ENCODE assay signal across 14 mouse cellular contexts in genomic region chr4:45507039-45507438, GRCm38 (mm10). TPM values are rescaled to one million over a fixed set of nuclear protein-coding genes. Genes with fewer than 3 reads are reported as not detected.
DNase-seq lines count a peak whose midpoint lies in the region; ATAC-seq and TF ChIP-seq lines count a peak whose summit lies in the region.
"Had no signal": no experiment of that assay in that cellular context is flagged by ENCODE, and none has a peak within 500 bp of the region (broad histone marks: within the 10 kb centered on the region; RNA-seq: fewer than 3 reads in every experiment).

No protein-coding gene starts in this region.

- WGBS in heart, embryonic 10.5 days: 30% methylated on average over 9 of the region's 9 CpGs
- 79% methylated on average over 9 of the region's 9 CpGs for WGBS in liver, adult 2 months
- 56% methylated on average over 9 of the region's 9 CpGs for WGBS in liver, embryonic 11.5 days
- WGBS in embryonic facial prominence, embryonic 12.5 days: 18% methylated on average over 9 of the region's 9 CpGs

- H3K36me3 ChIP-seq in heart, embryonic 10.5 days: 0 out of 2 replicates have a peak, but pooled peaks cover 2% of the 10 kb centered on the region
- no peaks in the 10 kb centered on the region for H3K36me3 ChIP-seq in liver, adult 2 months (ENCODE audit: control insufficient read depth, insufficient read depth, low read length)
- no peaks in the 10 kb centered on the region for H3K36me3 ChIP-seq in liver, embryonic 11.5 days (ENCODE audit: control insufficient read depth, insufficient read depth, low read length)
- H3K36me3 ChIP-seq in embryonic facial prominence, embryonic 12.5 days: no peaks in the 10 kb centered on the region

- intact Hi-C loops in heart, postnatal 36 days (cut with DNase I): no loop called here

- no peaks in the 10 kb centered on the region for H3K9me3 ChIP-seq in heart, embryonic 10.5 days
- no peaks in the 10 kb centered on the region for H3K9me3 ChIP-seq in liver, embryonic 11.5 days (ENCODE audit: control insufficient read depth, low read length)
- H3K9me3 ChIP-seq in embryonic facial prominence, embryonic 12.5 days: no peaks in the 10 kb centered on the region

- H3K4me2 ChIP-seq in liver, embryonic 11.5 days: no peak overlapping the region
- no peak overlapping the region for H3K4me2 ChIP-seq in embryonic facial prominence, embryonic 12.5 days (replicated peaks)
- H3K4me2 ChIP-seq: hindbrain, embryonic 14.5 days had no signal

- peaks cover 93% of the 10 kb centered on the region for H3K4me1 ChIP-seq in heart, embryonic 10.5 days
- H3K4me1 ChIP-seq in liver, adult 2 months (ENCODE audit: control insufficient read depth, insufficient read depth, low read length): peaks cover 66% of the 10 kb centered on the region
- peaks cover 48% of the 10 kb centered on the region for H3K4me1 ChIP-seq in liver, embryonic 11.5 days (replicated peaks; ENCODE audit: control insufficient read depth, insufficient read depth, low read length)
- peaks cover 47% of the 10 kb centered on the region for H3K4me1 ChIP-seq in embryonic facial prominence, embryonic 12.5 days

- H3K9ac ChIP-seq in liver, adult 2 months (ENCODE audit: low read depth, low read length): no peak overlapping the region
- no peak overlapping the region for H3K9ac ChIP-seq in liver, embryonic 11.5 days (ENCODE audit: low read depth, low read length)
- no peak overlapping the region for H3K9ac ChIP-seq in embryonic facial prominence, embryonic 12.5 days
- H3K9ac ChIP-seq: hindbrain, embryonic 14.5 days had no signal

- TF ChIP-seq POLR2A in liver, adult 2 months (IDR thresholded peaks at IDR 0.05; ENCODE audit: extremely low read depth, insufficient read depth, low read length): no peak

- H3K27me3 ChIP-seq in heart, embryonic 10.5 days (ENCODE audit: insufficient read depth, poor library complexity, severe bottlenecking): no peaks in the 10 kb centered on the region
- no peaks in the 10 kb centered on the region for H3K27me3 ChIP-seq in liver, adult 2 months (ENCODE audit: control insufficient read depth, insufficient read depth, low read length)
- no peaks in the 10 kb centered on the region for H3K27me3 ChIP-seq in liver, embryonic 11.5 days (replicated peaks; ENCODE audit: control insufficient read depth, insufficient read depth, low read length)
- no peaks in the 10 kb centered on the region for H3K27me3 ChIP-seq in embryonic facial prominence, embryonic 12.5 days
- H3K27me3 ChIP-seq: Patski had no signal

- peak overlapping the region; percentile 30 for H3K4me3 ChIP-seq in heart, embryonic 10.5 days
- no peak overlapping the region for H3K4me3 ChIP-seq in liver, adult 2 months (ENCODE audit: insufficient read depth, low read depth, low read length)
- H3K4me3 ChIP-seq in liver, embryonic 11.5 days (ENCODE audit: low read depth, low read length): no peak overlapping the region
- H3K4me3 ChIP-seq in embryonic facial prominence, embryonic 12.5 days: no peak overlapping the region

- peaks cover 73% of the 10 kb centered on the region for H3K79me2 ChIP-seq in liver, adult 2 months (ENCODE audit: control insufficient read depth, insufficient read depth, low read length)

- peak overlapping the region; percentile 93 for H3K27ac ChIP-seq in heart, embryonic 10.5 days
- 0 out of 2 replicates have a peak overlapping the region, but pooled peaks have one; percentile 46 for H3K27ac ChIP-seq in liver, adult 2 months (replicated peaks; ENCODE audit: insufficient read depth, low read depth, low read length)
- no peak overlapping the region for H3K27ac ChIP-seq in liver, embryonic 11.5 days (ENCODE audit: low read depth, low read length)
- H3K27ac ChIP-seq in embryonic facial prominence, embryonic 12.5 days: peak overlapping the region; percentile 51
- H3K27ac ChIP-seq: hindbrain, embryonic 14.5 days had no signal

- no peak for ATAC-seq in liver, embryonic 11.5 days (replicated peaks; ENCODE audit: low FRiP score)
- peak; percentile 53; the same call in 1 of the 2 replicates for ATAC-seq in embryonic facial prominence, embryonic 12.5 days (ENCODE audit: insufficient number of reproducible peaks, insufficient read depth, low FRiP score, low TSS enrichment)
- ATAC-seq in erythroid progenitor cell, adult 5-6 weeks (replicated peaks; ENCODE audit: low FRiP score, poor library complexity, severe bottlenecking): no peak
- ATAC-seq: forebrain, embryonic 16.5 days; Patski had no signal

- DNase-seq in heart, embryonic 10.5 days (ENCODE audit: low spot score): no peak
- no peak for DNase-seq in heart, postnatal 36 days
- DNase-seq in liver, adult 2 months (ENCODE audit: extremely low read depth, low read depth, low spot score): no peak
- no peak for DNase-seq in liver, embryonic 11.5 days (ENCODE audit: low spot score)
- peak; percentile 61 for DNase-seq in mesoderm, embryonic 11.5 days (ENCODE audit: low read depth, low spot score)
- DNase-seq in spleen, postnatal 36 days (ENCODE audit: low spot score in 2 of 2): no peak
- DNase-seq: B cell, adult 2 months; cerebellum, postnatal 25 days; midbrain, embryonic 14.5 days had no signal

- no peak for TF ChIP-seq CTCF in liver, adult 2 months (IDR thresholded peaks at IDR 0.05; ENCODE audit: low read depth, low read length)

RNA-seq across cellular contexts. Expression of gene Shb, which starts 25.2 kb away (rescaled TPM):
- 8.2 and 8.3 TPM in 2 replicates for polyA plus RNA-seq in heart, embryonic 10.5 days (2016; fragmentation: Nextera tagmentation; extraction: Ambion mirVana)
- 10 to 100 TPM; 24.2 to 40.9 TPM for total RNA-seq in heart, postnatal 36 days (2021)
- total RNA-seq in liver, adult 2 months (2014; rRNA removed): 16.1 and 17.1 TPM in 2 replicates
- polyA plus RNA-seq in liver, adult 2 months (2012; rRNA removed): 42.1 and 65.7 TPM in 2 replicates
- 6.1 and 6.2 TPM in 2 replicates for polyA plus RNA-seq in liver, embryonic 11.5 days (2014; fragmentation: Nextera tagmentation; extraction: Ambion mirVana)
- 8.3 and 9.6 TPM in 2 replicates for polyA plus RNA-seq in embryonic facial prominence, embryonic 12.5 days (2016; fragmentation: Nextera tagmentation; extraction: Ambion mirVana)
- 1.3 TPM in 1 of 2 replicates, not detected in the other for total RNA-seq in erythroid progenitor cell, adult 5-6 weeks (2015; ENCODE audit: low replicate concordance)
- 1.5 and 6.5 TPM in 2 replicates for total RNA-seq in erythroid progenitor cell, adult 5-6 weeks (2017; ENCODE audit: low replicate concordance)
